Mouse (Mus musculus): ENCODE results near the gene Nim1k.
A peak's percentile ranks its signal among the peaks of the same experiment; 100 is the strongest.
"Not testable (repeated sequence)": the region's sequence is repeated elsewhere in the genome, so short reads cannot be mapped to it uniquely, and the experiment has no call there.

Gene Nim1k

DNA sequence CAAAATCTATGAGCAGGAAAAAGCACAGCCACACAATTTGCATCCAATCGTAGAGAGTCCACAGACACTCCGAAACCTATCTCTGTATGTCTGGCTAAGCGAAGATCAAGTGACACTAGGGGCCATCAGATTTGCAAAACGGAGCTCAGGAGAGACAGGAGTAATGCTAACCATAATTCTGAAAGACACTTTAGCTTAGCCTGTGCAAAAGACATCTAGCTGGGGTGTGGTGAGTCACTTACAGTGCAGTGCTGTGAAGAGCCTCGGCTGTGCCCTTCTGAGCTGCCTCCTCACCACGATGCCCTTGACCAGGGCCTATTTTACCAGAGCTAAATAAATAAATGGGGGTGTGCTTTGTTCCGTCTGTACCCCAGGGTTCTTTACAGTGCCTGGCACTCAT lies 26.3 kb downstream of the Nim1k start:
- DNase-seq (ENCODE audit: extremely low read depth, low read depth, low spot score), result no peak

DNA sequence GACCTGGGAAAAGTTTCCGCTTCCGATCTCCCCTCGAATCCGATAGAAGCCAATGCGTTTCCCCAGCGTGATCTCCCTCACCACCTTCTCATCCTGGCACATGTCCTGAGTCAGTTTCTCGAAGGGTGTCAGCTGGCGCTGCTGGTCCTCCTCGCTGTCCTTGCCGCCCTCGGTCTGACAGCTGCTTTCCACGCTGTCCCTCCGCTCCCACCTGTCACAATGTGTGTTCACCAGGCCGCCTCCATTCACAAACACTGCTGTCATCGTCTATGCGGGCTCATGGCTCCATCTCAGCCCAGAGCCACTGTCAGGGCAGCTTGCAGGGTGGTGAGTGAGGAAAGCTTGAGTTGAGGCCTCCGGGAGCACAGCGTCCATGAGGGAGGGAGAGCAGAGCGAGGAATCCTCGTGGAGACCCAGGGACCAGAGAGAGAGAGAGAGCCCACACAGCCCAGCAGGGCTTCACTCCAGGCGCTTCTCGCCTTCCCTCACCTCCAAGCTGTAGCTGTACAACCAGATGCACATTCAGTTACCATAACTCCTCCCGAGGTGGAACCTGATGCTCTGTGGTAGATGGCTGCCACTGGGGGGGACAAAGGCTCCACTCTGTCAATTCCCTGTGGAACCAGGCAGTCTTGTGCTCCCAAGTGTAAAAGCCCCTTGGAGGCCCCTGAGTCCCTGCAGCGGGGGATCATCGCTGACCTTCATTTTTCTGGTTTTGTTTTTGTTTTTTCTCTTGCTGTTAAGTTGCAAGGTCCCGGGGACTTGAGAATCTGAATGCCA lies 27.9 kb downstream of the Nim1k start:
- DNase-seq (ENCODE audit: extremely low read depth, low read depth, low spot score), result no peak

DNA sequence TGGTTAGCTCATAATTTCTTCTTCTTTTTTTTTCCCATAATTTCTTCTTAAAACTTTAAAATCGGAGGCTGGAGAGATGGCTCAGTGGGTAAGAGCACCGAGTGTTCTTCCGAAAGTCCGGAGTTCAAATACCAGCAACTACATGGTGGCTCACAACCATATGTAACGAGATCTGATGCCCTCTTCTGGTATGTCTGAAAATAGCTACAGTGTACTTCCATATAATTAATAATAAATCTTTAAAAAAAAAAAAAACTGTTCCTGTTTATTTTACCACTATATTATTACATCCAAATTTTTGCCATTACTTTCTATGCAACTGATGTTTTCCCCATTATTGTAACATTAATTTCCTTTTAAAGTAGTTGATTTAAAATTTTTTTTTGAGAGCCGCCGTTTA lies 31.1 kb downstream of the Nim1k start:
- no peak for DNase-seq (ENCODE audit: extremely low read depth, low read depth, low spot score)

DNA sequence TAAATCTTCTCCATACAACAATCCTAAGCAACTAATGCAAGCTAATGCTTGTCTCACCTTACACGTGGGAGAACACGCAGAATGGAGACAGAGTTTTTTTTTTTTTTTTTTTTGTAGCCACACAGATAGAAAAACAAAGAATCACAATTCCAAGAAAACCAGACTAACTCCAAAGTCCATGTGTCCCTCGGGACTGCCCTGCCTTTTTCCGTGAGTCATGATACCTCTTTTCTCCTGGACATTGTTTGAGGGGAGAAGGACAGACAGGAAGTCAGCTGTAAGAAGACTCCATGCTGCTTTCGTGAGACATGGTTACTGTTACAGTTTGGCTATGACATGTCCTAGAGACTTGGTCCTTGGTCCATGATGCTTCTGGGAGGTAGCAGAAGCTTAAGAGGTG lies 32.3 kb downstream of the Nim1k start:
- no peak for DNase-seq (ENCODE audit: extremely low read depth, low read depth, low spot score)

DNA sequence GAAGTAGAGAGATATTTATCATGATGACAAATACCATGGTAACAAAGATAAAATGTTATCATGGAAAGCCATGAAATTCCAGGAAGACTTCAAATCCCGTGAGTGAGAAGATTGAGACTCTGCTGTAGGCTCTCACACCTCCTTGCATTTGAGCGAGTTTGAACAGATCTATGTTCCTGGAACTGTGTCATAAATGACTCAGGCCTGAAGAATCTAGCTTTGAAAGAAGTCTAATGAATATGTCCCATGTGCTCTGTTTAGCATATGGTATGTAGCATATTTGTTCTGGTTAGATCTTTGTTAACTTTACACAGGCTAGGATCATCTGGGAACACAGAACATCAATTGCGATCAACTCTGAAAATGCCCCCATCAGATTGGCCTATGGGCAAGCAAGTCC lies 33.2 kb downstream of the Nim1k start:
- no peak for DNase-seq (ENCODE audit: extremely low read depth, low read depth, low spot score)

DNA sequence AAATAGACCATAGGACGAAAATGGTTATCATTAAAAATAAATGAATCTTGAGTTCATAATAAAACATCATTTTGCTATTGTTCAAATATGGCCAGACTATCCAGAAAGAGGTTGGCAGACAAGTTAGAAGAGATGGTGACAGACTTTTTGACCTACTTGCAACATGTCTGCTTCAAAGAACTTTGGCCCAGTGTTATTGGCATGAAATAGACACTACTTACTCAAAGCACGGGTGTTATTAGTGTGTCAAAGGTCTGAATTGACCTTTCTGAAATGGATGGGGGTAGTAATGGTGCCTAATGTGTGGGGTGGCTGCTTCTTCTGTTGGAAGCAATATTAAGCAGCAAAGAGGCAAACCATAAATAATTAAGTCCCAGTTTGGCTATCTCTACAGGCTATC lies 39.6 kb downstream of the Nim1k start:
- DNase-seq (ENCODE audit: extremely low read depth, low read depth, low spot score), result no peak

DNA sequence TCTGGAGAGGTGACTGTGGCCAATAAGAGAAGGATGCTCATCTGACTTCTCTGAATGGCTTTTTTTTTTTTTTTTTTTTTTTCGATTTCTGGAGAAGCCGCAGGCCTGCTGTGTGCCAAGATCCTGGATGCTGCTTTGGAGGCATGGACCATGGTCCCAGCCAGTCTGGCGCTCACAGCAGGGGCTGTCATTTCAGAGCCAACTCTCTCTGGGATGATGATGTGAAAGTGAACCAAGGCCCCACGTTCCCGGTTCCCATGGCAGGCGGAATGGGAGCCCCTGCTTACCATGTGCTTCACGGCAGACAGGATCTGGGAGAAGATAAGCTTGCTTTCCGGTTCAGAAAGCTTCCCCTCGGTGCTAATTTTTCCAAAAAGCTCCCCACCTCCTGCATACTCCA lies 41.9 kb downstream of the Nim1k start:
- DNase-seq (ENCODE audit: extremely low read depth, low read depth, low spot score), result no peak

DNA sequence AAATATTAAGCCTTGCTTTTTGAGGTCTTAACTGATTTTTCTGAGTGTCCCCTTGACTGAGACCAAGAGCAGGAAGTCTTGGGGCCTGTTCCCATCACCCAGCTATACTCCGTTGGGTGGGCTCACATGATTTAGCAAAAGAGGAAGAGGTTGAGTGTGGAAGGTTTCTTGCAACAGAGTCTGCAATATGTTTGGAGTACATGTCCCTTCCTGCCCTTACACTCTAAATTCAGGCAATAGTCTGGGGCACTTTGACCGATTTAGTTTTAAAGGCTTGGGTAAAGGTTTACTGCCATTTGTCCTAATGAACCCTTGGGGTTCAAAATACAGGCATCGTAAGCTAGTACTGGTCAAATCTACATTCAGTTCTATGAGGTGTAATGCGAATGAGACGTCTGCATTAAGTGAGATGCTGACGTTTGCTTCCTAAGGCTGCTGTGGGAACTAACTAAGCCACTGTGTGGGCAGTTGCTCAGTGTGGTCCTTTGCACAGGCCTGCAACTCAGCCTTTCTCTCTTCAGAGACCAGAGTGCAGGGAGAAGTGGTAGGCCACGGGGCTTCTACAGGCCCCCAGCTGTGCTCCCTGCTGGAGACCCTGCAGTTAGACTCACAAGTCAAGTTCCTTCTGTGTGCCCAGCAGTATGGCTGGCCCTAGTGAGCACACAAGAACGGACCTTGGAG lies 42.4 kb downstream of the Nim1k start:
- peak; percentile 88 for DNase-seq (ENCODE audit: extremely low read depth, low read depth, low spot score)

DNA sequence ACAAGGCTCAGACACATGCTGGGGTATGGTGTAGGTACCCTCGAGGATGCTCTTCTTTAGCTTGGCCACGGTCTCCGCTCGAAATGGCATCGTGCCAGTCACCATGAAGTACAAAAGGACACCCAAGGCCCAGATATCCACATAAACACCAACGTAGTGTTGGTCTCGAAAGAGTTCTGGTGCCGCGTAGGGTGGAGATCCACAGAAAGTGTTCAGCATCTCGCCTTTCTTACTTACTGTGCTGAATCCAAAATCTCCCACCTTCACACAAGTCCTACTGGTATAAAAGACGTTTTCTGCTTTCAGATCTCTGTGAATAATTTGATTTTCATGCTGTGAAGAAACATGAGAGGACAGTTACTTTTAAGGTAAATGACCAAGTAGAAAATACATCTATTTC lies 43.2 kb downstream of the Nim1k start:
- DNase-seq (ENCODE audit: extremely low read depth, low read depth, low spot score), result no peak

DNA sequence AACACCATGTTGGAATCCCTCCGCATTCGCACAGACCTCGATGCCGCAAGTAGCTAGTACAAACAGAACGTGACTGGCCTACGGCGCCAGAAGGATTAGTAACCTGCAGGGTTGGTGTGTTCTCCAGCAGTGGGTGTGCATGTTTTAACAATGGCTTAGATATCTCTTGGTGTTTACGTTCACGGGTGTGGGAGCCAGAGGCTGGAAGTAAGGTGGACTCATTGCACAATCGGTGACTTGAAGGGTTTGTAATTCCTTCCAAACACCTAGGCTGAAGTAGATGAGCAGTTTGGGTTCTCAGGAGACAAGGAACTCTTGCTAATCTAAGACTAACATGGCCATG lies 45.4 kb downstream of the Nim1k start:
- peak; percentile 100 for DNase-seq (ENCODE audit: extremely low read depth, low read depth, low spot score)

DNA sequence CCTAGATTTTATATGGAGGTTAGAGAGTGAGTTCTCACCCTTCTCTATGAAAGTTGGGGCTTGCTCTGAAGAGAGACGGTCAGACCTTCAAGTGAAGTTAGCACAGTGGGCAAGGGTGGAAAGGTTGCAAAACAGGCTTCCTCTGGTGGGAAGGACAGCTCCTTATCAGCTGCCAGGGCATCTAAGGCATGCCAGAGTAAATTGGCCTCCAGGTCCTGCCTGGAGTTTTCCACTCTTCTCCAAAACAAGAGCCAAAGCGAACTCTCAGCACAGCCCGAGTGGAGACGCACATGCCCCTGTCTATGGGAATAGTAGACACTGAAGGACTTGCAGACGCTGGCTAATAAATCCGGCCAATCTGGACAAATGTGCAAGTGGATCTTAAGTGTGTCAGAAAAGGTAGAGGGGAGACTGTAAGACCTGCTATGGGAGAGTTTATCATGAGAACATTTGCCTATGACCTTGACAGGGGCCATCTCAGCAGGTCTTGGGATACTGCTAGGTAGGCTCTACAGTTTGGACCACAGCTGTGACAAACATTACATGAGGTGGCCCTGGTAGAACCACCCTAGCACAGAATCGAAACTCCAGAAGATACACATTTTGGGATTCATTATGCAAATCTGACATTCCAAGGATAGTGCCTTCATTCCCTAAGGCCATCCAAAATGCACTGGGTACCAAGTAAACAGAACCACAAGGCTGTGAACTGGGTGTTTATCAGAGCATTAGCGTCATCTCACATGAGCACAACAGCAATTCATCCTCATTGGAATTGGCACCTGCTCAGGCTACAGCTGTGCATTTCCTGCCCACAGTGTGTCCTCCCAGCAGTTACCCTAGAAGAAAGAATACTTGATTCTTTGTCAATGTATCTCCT lies 46.1 kb downstream of the Nim1k start:
- DNase-seq (ENCODE audit: extremely low read depth, low read depth, low spot score), result no peak

DNA sequence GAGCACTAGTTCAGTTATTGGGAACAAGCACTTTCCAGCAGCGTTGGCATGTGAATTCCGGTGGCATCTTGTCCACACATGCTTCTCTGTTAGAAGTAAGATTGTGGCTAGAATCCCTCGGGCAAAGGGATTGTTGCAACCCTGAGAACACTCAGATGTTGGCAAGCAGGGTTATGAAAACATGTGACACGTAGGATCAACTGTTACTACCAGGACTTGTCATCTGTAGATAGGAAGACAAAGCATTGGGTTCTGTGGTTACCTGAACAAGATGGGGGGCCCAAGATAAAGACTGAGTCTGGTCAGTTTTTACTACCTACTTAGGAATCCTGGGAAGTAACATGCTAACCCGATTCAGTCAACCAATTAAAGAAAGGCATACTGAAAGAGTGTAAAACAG lies 46.7 kb downstream of the Nim1k start:
- peak; percentile 96 for DNase-seq (ENCODE audit: extremely low read depth, low read depth, low spot score)

DNA sequence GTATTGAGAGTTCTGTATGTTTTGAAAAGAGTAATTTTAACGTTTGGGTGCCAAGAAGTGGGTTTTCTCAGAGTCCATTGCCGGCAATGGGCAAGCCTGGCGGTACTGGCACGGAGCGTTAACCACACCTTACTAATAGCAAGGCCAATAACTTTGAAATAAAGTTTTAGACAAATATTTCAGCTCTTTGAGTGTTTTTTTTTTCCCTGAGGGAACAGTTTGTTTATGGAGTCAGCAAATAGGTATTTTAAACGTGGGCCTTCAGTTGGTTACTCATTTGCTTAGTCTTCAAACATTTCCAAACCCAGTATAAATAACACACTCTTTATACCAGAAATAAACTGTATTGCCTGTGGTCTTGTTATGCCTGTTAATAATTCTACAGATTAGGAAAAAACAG lies 47.8 kb downstream of the Nim1k start:
- no peak for DNase-seq (ENCODE audit: extremely low read depth, low read depth, low spot score)

DNA sequence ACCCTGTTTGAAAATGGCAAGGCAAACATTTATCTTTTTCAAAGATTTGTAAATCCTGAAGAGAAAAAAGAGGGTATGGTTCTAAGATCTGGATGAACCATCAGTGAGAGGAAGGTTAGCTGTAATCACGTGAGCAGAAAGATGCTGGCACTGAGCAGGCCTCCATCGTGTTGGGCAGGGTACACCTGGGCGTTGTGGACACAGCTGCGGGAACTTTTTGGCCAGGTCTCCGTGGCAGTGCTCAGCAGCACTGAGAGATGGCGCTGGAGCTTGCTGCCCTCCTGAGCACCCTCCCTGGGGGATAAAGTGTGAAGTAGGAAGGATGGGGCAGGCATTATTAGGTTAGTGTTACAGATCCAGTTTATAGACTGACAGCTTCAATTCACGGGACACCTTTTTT lies 48.7 kb downstream of the Nim1k start:
- DNase-seq (ENCODE audit: extremely low read depth, low read depth, low spot score), result no peak

DNA sequence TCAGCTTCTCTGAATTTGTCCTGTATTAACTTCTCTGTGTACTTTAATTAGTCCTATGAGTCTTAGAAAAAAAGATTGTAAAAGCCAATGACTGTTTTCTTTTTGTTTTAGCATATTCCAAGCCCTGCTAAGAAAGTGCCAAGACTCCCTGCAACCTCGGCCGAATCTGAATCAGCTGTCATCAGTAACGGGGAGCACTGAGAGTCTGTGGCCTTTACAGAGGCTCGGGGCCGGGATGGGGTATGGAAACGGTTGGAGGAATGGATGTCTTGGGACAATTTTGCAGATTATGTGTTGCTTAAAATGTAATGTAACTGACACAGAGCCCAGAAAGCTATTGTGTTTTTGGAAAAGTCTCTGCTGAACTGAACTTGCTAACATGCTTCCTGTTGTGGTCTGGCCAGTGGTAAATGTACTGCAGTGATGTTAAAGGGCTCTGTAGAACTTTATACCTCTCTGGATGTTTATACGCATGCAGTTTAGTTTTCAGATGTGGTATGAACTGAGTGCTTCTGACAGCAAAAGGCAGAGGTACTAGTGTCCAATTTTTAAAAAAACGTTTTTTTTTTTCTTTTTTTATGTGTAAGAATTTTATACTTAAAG lies 49.3 kb downstream of the Nim1k start:
- DNase-seq (ENCODE audit: extremely low read depth, low read depth, low spot score), result not testable (repeated sequence)

DNA sequence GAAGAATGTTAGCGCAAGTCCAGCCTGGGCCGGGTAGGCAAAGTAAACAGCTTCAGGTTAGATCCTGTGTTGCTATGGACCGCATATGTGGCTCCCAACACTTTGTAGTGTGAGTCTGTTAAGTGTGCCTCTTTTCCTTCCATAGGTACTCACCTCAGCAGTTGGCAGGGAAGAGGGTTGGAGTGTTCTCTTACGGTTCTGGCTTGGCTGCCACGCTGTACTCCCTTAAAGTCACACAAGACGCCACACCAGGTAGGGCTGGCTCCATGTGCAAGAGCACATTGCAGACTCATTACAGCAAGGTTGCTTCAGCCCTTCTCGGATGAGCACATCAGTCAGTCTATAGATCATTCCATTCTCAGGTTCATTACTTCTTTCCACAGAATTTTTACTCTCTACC lies 51.4 kb downstream of the Nim1k start:
- DNase-seq (ENCODE audit: extremely low read depth, low read depth, low spot score), result no peak

DNA sequence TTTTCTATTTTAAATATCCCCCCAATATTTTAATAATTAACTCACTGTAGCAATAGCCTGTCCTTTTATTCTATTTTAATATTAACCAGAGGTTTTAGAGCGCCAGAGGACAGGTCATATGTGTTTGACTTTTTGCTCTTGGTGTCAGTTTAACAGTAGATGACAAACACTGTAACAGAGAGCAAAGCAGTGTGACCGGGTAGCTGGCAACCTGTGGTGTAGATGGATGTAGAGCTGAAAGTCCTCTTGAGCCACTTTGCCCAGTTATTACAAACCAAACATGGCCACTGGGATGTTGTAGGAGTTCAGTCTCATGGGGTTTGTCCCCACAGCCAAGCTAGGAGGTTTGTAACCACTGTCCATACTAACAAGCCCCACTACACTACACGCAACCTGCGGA lies 57.2 kb downstream of the Nim1k start:
- DNase-seq (ENCODE audit: extremely low read depth, low read depth, low spot score), result no peak

DNA sequence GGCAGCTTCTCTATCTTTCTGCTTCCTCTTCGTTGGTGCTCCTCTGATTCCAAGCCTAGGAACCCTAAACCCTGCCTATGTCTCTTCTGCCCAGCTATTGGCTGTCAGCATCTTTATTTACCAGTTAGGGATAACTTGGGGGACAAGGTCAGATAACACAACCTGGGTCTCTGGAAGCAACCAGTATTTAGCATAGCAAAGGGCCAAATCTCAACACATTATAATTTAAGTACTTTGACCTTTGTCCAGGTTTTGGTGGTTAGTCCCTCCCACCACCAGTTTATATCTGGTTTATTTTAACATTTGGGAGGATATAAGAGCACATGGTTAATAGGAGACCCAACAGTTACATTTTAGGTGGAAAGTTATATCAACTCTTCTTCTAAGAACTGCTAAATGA lies 59.2 kb downstream of the Nim1k start:
- DNase-seq (ENCODE audit: extremely low read depth, low read depth, low spot score), result no peak

DNA sequence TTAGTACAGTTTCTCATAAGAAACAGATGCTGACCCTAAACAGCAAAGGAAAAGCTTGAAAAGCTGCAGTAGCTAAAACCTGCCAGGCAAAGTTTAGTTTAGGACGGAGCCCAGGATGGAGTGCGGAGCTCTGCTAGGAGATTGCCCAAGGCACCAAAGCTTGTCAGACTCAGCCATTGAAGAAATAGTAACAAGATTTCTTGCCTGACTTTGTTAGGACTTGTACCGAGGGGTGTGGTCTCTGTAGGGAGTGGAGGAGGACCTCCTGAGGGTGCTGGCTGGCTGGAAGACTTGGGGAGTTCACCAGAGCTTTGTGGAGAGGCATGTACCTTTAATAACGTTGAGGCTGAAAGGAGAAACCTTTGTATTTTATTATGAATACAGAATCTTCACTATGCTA lies 60.0 kb downstream of the Nim1k start:
- no peak for DNase-seq (ENCODE audit: extremely low read depth, low read depth, low spot score)

DNA sequence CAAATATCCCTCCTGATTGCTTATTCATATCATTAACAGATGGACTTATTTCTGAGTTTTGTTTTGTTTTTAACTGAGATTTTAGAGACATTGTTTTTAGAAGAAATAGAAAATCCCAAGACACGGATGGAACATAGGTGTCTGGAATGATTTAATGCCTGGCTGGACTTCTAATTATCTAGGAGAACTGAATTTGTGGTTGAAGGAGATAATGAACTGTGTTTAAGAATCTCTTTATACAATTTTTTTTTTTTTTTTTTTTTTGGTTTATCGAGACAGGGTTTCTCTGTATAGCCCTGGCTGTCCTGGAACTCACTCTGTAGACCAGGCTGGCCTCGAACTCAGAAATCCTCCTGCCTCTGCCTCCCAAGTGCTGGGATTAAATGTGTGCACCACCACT lies 63.7 kb downstream of the Nim1k start:
- not testable (repeated sequence) for DNase-seq (ENCODE audit: extremely low read depth, low read depth, low spot score)

DNA sequence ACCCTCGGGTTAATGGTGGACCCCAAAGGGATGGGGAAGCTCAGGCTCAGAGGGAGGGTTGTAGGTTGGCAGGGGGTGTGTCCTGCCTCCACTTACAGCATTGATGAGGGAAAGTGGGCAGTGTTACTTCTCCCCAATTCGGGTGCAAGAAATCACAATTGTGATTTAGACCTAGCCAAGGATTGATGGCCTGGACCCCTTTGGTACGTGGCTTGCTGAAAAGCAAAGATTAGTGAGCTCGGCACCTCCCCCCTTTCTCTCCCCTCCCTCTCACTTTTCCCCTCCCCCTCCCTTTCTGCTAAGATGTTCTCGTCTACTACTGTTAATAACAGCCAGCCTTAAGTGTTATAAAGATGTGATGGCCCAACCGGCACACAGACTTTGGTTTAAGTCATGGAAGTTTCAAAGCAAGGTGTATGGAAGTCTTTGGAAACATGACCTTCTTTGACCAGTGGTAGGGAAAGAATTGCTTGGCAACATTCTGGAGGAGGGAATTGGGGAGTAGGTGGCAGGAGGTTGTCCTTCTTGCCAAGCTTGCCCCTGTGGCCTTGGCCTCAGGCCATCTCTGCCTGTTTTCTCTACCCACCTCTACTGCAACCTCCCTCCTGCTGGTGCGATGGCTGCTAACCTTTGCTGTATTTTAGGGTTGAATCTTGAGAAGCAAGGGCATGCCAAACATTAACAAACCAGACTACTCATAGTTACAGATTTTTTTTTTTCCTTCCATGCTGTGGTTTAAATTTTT lies 64.6 kb downstream of the Nim1k start:
- no peak for DNase-seq (ENCODE audit: extremely low read depth, low read depth, low spot score)
